In the genomic region with DNA sequence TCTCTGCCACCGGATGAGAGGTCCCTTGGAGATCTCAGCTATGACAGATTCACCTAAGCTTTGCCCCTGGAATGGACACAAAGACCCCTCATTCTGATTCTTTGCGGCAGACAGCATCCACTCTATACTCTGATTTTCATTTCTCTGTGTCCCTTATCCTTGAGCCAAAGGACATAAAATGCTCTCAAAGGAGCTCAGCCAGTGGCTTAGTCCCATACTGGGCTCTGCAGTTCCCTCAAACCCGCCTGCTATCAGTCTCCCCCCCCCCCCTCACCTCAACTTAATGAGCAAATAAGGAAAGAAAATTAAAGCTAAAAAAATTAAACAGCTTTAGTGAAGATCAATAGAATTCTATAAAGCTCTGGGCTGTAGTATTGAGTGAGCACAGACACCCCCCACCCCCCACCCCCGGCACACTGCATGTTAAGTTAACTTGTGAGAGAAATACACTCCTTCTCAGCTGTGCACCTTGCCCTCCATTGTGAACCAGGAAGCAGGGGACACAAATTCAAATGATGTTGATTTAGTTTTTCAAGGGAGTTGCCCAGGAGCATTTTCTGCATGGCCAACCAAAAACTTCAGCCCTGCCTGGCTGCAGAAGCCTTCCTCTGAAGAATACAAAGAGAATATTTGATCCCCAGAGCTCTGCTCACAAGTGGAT, we compare ENCODE assay signal across 24 mouse cellular contexts.
DNase-seq lines count a peak whose midpoint lies in the region; ATAC-seq and TF ChIP-seq lines count a peak whose summit lies in the region.
"Had no signal": no experiment of that assay in that cellular context is flagged by ENCODE, and none has a peak within 500 bp of the region (broad histone marks: within the 10 kb centered on the region; RNA-seq: fewer than 3 reads in every experiment).

No protein-coding gene starts in this region.

- TF ChIP-seq CTCF in forebrain, postnatal 0 days (IDR thresholded peaks at IDR 0.05; ENCODE audit: low read depth): no peak

- no peak overlapping the region for H3K9ac ChIP-seq in forebrain, postnatal 0 days
- no peak overlapping the region for H3K9ac ChIP-seq in kidney, embryonic 16.5 days (replicated peaks; ENCODE audit: low read length)
- no peak overlapping the region for H3K9ac ChIP-seq in intestine, embryonic 16.5 days (ENCODE audit: low read depth, low read length)
- H3K9ac ChIP-seq: embryonic facial prominence, embryonic 15.5 days; limb, embryonic 15.5 days; liver, embryonic 14.5 days; lung, embryonic 14.5 days; midbrain, embryonic 13.5 days had no signal

- WGBS in forebrain, embryonic 10.5 days: 53% methylated on average over 4 of the region's 4 CpGs
- 30% methylated on average over 4 of the region's 4 CpGs for WGBS in forebrain, postnatal 0 days
- WGBS in kidney, embryonic 16.5 days: 56% methylated on average over 4 of the region's 4 CpGs
- 71% methylated on average over 4 of the region's 4 CpGs for WGBS in intestine, embryonic 16.5 days

- no peaks in the 10 kb centered on the region for H3K36me3 ChIP-seq in forebrain, embryonic 10.5 days (replicated peaks)
- H3K36me3 ChIP-seq in forebrain, postnatal 0 days (ENCODE audit: insufficient read depth): no peaks in the 10 kb centered on the region
- no peaks in the 10 kb centered on the region for H3K36me3 ChIP-seq in kidney, embryonic 16.5 days (ENCODE audit: insufficient read depth, low read length)
- no peaks in the 10 kb centered on the region for H3K36me3 ChIP-seq in intestine, embryonic 16.5 days (ENCODE audit: control insufficient read depth, insufficient read depth, low read length)
- H3K36me3 ChIP-seq: embryonic facial prominence, embryonic 15.5 days; heart, embryonic 10.5 days; limb, embryonic 15.5 days; midbrain, embryonic 13.5 days had no signal

- no peak overlapping the region for H3K4me3 ChIP-seq in forebrain, embryonic 10.5 days
- no peak overlapping the region for H3K4me3 ChIP-seq in forebrain, postnatal 0 days (ENCODE audit: low read depth, low read length)
- no peak overlapping the region for H3K4me3 ChIP-seq in kidney, embryonic 16.5 days (ENCODE audit: low read length)
- H3K4me3 ChIP-seq in intestine, embryonic 16.5 days (ENCODE audit: low read length): no peak overlapping the region
- H3K4me3 ChIP-seq: embryonic facial prominence, embryonic 15.5 days; gastrocnemius, adult 2 months; heart, embryonic 10.5 days; limb, embryonic 15.5 days; megakaryocyte, embryonic 14.5 days; midbrain, embryonic 13.5 days had no signal

- H3K4me2 ChIP-seq in forebrain, postnatal 0 days (ENCODE audit: low read depth): no peak overlapping the region
- no peak overlapping the region for H3K4me2 ChIP-seq in kidney, embryonic 16.5 days (replicated peaks; ENCODE audit: low read depth, low read length)
- no peak overlapping the region for H3K4me2 ChIP-seq in intestine, embryonic 16.5 days (ENCODE audit: low read depth, low read length)
- H3K4me2 ChIP-seq: embryonic facial prominence, embryonic 15.5 days; limb, embryonic 15.5 days; lung, embryonic 14.5 days; midbrain, embryonic 13.5 days had no signal

- no peak for ATAC-seq in forebrain, postnatal 0 days
- peak; percentile 63; the same call in 1 of the 2 replicates for ATAC-seq in kidney, embryonic 16.5 days (ENCODE audit: low FRiP score, low TSS enrichment)
- ATAC-seq in intestine, embryonic 16.5 days: peak; percentile 53; the same call in 1 of the 2 replicates
- ATAC-seq in inflammation-experienced regulatory T-cells, adult 6 months: no peak
- ATAC-seq: hindbrain, postnatal 0 days; midbrain, embryonic 13.5 days had no signal

- DNase-seq in forebrain, embryonic 10.5 days (ENCODE audit: extremely low spot score, low spot score): no peak
- no peak for DNase-seq in forebrain, postnatal 0 days
- no peak for DNase-seq in kidney, postnatal 36 days
- no peak for DNase-seq in cerebellum, postnatal 10 days
- no peak for DNase-seq in gastrocnemius, adult 8-10 months (ENCODE audit: low spot score in 2 of 2)
- DNase-seq: adrenal gland, postnatal 10 days; cerebellum, adult 8-10 months; gastrocnemius, adult 2 months; heart, postnatal 4 days; kidney, adult 9 months; left cerebral cortex, postnatal 4 days; lung, embryonic 14.5 days; thymus, adult 2 months; thymus, postnatal 4 days had no signal

- no peaks in the 10 kb centered on the region; the same call in 1 of the 2 replicates for H3K27me3 ChIP-seq in forebrain, embryonic 10.5 days (ENCODE audit: poor library complexity, severe bottlenecking)
- H3K27me3 ChIP-seq in forebrain, postnatal 0 days (ENCODE audit: insufficient read depth, low read length): no peaks in the 10 kb centered on the region
- H3K27me3 ChIP-seq in kidney, embryonic 16.5 days (ENCODE audit: insufficient read depth, low read length): no peaks in the 10 kb centered on the region
- H3K27me3 ChIP-seq in intestine, embryonic 16.5 days (replicated peaks; ENCODE audit: control insufficient read depth, insufficient read depth, low read length): no peaks in the 10 kb centered on the region
- H3K27me3 ChIP-seq: embryonic facial prominence, embryonic 15.5 days; limb, embryonic 15.5 days; midbrain, embryonic 13.5 days had no signal

- no peaks in the 10 kb centered on the region for H3K9me3 ChIP-seq in forebrain, embryonic 10.5 days
- no peaks in the 10 kb centered on the region for H3K9me3 ChIP-seq in forebrain, postnatal 0 days (ENCODE audit: low read length)
- no peaks in the 10 kb centered on the region for H3K9me3 ChIP-seq in kidney, embryonic 16.5 days (ENCODE audit: low read length)
- no peaks in the 10 kb centered on the region for H3K9me3 ChIP-seq in intestine, embryonic 16.5 days (ENCODE audit: control insufficient read depth, low read length)
- H3K9me3 ChIP-seq: embryonic facial prominence, embryonic 15.5 days; heart, embryonic 10.5 days; limb, embryonic 15.5 days; megakaryocyte, embryonic 14.5 days; midbrain, embryonic 13.5 days had no signal

- peak overlapping the region; percentile 60; the same call in 1 of the 2 replicates for H3K27ac ChIP-seq in forebrain, embryonic 10.5 days
- no peak overlapping the region for H3K27ac ChIP-seq in forebrain, postnatal 0 days (ENCODE audit: low read depth, low read length)
- H3K27ac ChIP-seq in kidney, embryonic 16.5 days (ENCODE audit: low read length): peak overlapping the region; percentile 38; the same call in 1 of the 2 replicates
- no peak overlapping the region for H3K27ac ChIP-seq in intestine, embryonic 16.5 days (ENCODE audit: low read length)
- H3K27ac ChIP-seq: embryonic facial prominence, embryonic 15.5 days; gastrocnemius, adult 2 months; heart, embryonic 10.5 days; hindbrain, postnatal 0 days; limb, embryonic 15.5 days; liver, embryonic 14.5 days; midbrain, embryonic 13.5 days had no signal

- peaks cover 19% of the 10 kb centered on the region for H3K4me1 ChIP-seq in forebrain, embryonic 10.5 days
- H3K4me1 ChIP-seq in forebrain, postnatal 0 days (ENCODE audit: insufficient read depth): no peaks in the 10 kb centered on the region
- peaks cover 8% of the 10 kb centered on the region; the same call in 1 of the 2 replicates for H3K4me1 ChIP-seq in kidney, embryonic 16.5 days (ENCODE audit: insufficient read depth, low read length)
- no peaks in the 10 kb centered on the region; the same call in 1 of the 2 replicates for H3K4me1 ChIP-seq in intestine, embryonic 16.5 days (ENCODE audit: control insufficient read depth, insufficient read depth, low read length)
- H3K4me1 ChIP-seq: embryonic facial prominence, embryonic 15.5 days; heart, embryonic 10.5 days; limb, embryonic 15.5 days; megakaryocyte, embryonic 14.5 days had no signal

Comparison
In these comparisons a context has a peak if more than half of its experiments do, and no peak if none do; other contexts are left out.
1. H3K27ac ChIP-seq: peak in forebrain, embryonic 10.5 days (single experiment) and kidney, embryonic 16.5 days (single experiment); none in forebrain, postnatal 0 days (single experiment) and intestine, embryonic 16.5 days (single experiment).
2. ATAC-seq: peak in kidney, embryonic 16.5 days (single experiment) and intestine, embryonic 16.5 days (single experiment); none in forebrain, postnatal 0 days (single experiment) and inflammation-experienced regulatory T-cells, adult 6 months (single experiment).